ENCODE assay signal across 14 mouse cellular contexts in the genomic region with DNA sequence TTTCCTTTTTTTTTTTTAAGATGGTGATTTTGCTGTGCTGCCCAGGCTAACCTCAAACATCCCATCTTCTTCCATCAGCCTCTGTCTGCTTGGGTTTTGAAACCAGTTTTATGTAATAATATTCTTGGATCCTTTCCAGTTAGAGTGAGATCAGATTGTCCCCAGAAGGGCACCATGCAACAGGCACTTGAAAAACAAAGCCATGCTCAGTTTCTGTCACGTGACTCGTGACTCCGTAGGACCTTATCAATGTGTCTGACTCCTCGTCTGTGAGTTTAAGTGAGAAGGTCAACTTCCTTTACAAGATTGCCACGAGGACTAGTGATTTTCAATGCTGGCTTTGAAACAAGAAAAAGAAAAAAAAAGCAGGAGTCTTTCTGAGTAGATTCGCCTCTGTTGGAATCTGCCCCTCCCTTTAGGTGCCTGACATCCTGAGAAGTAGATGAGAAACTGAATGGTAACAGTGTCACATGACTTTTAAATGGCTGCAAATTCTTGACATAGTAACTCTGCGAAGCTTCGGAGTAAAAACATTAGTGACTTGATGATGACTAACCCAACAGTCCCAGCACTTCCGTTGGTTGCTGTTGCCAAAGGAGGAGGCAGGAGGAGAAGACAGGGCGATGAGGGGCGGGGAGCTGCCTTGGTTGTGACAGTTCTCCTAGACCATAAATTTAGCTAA. TPM values are rescaled to one million over a fixed set of nuclear protein-coding genes. Genes with fewer than 3 reads are reported as not detected.
A peak's percentile ranks its signal among the peaks of the same experiment; 100 is the strongest.
DNase-seq lines count a peak whose midpoint lies in the region; ATAC-seq lines count a peak whose summit lies in the region.
"Had no signal": no experiment of that assay in that cellular context is flagged by ENCODE, and none has a peak within 500 bp of the region (broad histone marks: within the 10 kb centered on the region; RNA-seq: fewer than 3 reads in every experiment).

No protein-coding gene starts in this region.

- no peak for ATAC-seq in liver, embryonic 16.5 days (ENCODE audit: low read depth)
- ATAC-seq: hindbrain, postnatal 0 days had no signal

- no peaks in the 10 kb centered on the region for H3K9me3 ChIP-seq in liver, embryonic 16.5 days (replicated peaks; ENCODE audit: control insufficient read depth, low read length)
- H3K9me3 ChIP-seq: limb, embryonic 12.5 days had no signal

- no peaks in the 10 kb centered on the region for H3K27me3 ChIP-seq in liver, embryonic 16.5 days (ENCODE audit: control insufficient read depth, insufficient read depth, low read depth, low read length)
- H3K27me3 ChIP-seq: limb, embryonic 12.5 days had no signal

- WGBS in liver, embryonic 16.5 days (ENCODE audit: insufficient replicate concordance): 42% methylated on average over 11 of the region's 11 CpGs

- peaks cover 6% of the 10 kb centered on the region; the same call in 1 of the 2 replicates for H3K4me1 ChIP-seq in liver, embryonic 16.5 days (ENCODE audit: control insufficient read depth, low read depth, low read length)

- H3K36me3 ChIP-seq in liver, embryonic 16.5 days (ENCODE audit: control insufficient read depth, insufficient read depth): no peaks in the 10 kb centered on the region
- H3K36me3 ChIP-seq: limb, embryonic 12.5 days had no signal

- H3K9ac ChIP-seq in liver, embryonic 16.5 days (ENCODE audit: low read depth, low read length): no peak overlapping the region
- H3K9ac ChIP-seq: limb, embryonic 12.5 days had no signal

- DNase-seq in adrenal gland, postnatal 25 days: peak; percentile 16
- DNase-seq in adrenal gland, adult 8-10 months: no peak
- DNase-seq in 3134 (ENCODE audit: extremely low read depth, insufficient read length, low spot score): peak; percentile 46
- peak; percentile 28 to 31 for DNase-seq in adrenal gland, postnatal 36 days
- no peak for DNase-seq in gastrocnemius, postnatal 10 days
- DNase-seq in ovary, adult 18-20 months (ENCODE audit: low spot score): no peak
- DNase-seq in retina, postnatal 1 day: no peak
- DNase-seq: embryo, embryonic 11 days; right cerebral cortex, postnatal 25 days; thymus, adult 2 months had no signal

- H3K4me3 ChIP-seq in liver, embryonic 16.5 days (ENCODE audit: low read depth, low read length): no peak overlapping the region
- H3K4me3 ChIP-seq: layer of hippocampus, adult 2 months; limb, embryonic 12.5 days had no signal

- H3K27ac ChIP-seq in liver, embryonic 16.5 days (ENCODE audit: low read length): no peak overlapping the region
- H3K27ac ChIP-seq: hindbrain, postnatal 0 days; layer of hippocampus, adult 2 months; limb, embryonic 12.5 days had no signal

- peak overlapping the region; percentile 22; the same call in 1 of the 2 replicates for H3K4me2 ChIP-seq in liver, embryonic 16.5 days (ENCODE audit: low read depth, low read length)
- H3K4me2 ChIP-seq: limb, embryonic 12.5 days had no signal

RNA-seq across cellular contexts. Expression of a gene that starts 21.3 kb away (rescaled TPM):
- 41.2 and 47.7 TPM in 2 replicates for total RNA-seq in adrenal gland, postnatal 25 days (2021)
- 10 to 100 TPM; 38.1 to 45.6 (median 39.2) TPM for total RNA-seq in adrenal gland, adult 8-10 months (2022)
- total RNA-seq in adrenal gland, postnatal 36 days (2021): 10 to 100 TPM; 39.2 to 43.0 TPM
- 7.1 and 7.2 TPM in 2 replicates for polyA plus RNA-seq in liver, embryonic 16.5 days (2015; fragmentation: Nextera tagmentation; extraction: Ambion mirVana)
- total RNA-seq in gastrocnemius, postnatal 10 days (2021): 10 to 100 TPM; 24.9 to 26.8 TPM

Comparison
In these comparisons a context has a peak if more than half of its experiments do, and no peak if none do; other contexts are left out.
1. DNase-seq: peak in adrenal gland, postnatal 25 days (single experiment), 3134 (single experiment) and adrenal gland, postnatal 36 days (2 of 2); none in adrenal gland, adult 8-10 months (single experiment), gastrocnemius, postnatal 10 days (single experiment), ovary, adult 18-20 months (single experiment) and retina, postnatal 1 day (single experiment).